Mouse (Mus musculus) small intestine, adult 2 months (tissue): ENCODE data around the gene Eif5a2.

Source experiments
- CTCF ChIP-seq: fragments of 200-500 bp; IDR thresholded peaks from 2 replicates; pipeline ENCODE4 v1.5.1; 2012; ENCODE audit warnings: low read depth, mild to moderate bottlenecking, control low read depth, inconsistent platforms, low read length, moderate library complexity, mixed read lengths; ENCODE audit not compliant: insufficient replicate concordance, insufficient read length; ENCODE audit errors: extremely low read depth
- POLR2A ChIP-seq: fragments of 200-500 bp; IDR thresholded peaks from 2 replicates; pipeline ENCODE4 v1.6.1; 2012; ENCODE audit warnings: low read depth, mild to moderate bottlenecking, control low read depth, inconsistent platforms, low read length, moderate library complexity

DNA sequence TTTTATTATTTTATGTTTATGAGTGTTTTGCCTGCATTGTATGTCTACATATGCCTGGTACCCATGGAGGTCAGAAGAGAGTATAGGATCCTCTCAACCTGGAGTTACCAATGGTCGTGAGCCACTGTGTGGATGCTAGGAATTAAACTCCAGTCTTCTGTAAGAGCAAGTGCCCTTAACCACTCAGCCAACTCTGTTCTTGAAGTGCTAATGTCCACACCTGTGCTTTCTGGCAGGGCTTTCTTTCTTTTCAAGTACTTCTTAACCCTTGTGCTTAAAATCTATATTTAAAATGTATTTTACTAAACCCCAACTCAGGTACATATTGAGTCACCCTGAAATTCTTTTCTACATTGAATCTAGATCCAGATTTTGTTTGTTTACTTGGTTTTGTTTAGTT lies 45.2 kb downstream of the Eif5a2 start:
- TF ChIP-seq CTCF (no peak), POLR2A (no peak)
